Mouse (Mus musculus): ENCODE data around the gene Hes3.

Gene Hes3

GRCm38 (mm10) chr4:152281601-152282000, 9.9 kb downstream of the Hes3 start:
- no peak for DNase-seq (ENCODE audit: low read depth, low spot score)

GRCm38 (mm10) chr4:152278986-152279385, 12.5 kb downstream of the Hes3 start:
- DNase-seq (ENCODE audit: low read depth, low spot score), result no peak

GRCm38 (mm10) chr4:152277916-152278315, 13.5 kb downstream of the Hes3 start:
- no peak for DNase-seq (ENCODE audit: low read depth, low spot score)

- no peak for DNase-seq (ENCODE audit: low read depth, low spot score)
Measured at GRCm38 (mm10) chr4:152276389-152277347, 14.8 kb downstream of the Hes3 start.

- no peak for DNase-seq (ENCODE audit: low read depth, low spot score)
Measured at GRCm38 (mm10) chr4:152274681-152275131, 16.8 kb downstream of the Hes3 start.

GRCm38 (mm10) chr4:152273621-152274236, 17.7 kb downstream of the Hes3 start, which contains the start of gene Gpr153:
TSS of gene Gpr153 (plus strand) at chr4:152274232.
- DNase-seq (ENCODE audit: low read depth, low spot score), result no peak

- no peak for DNase-seq (ENCODE audit: low read depth, low spot score)
Measured at GRCm38 (mm10) chr4:152273191-152273590, 18.3 kb downstream of the Hes3 start.

GRCm38 (mm10) chr4:152272449-152273049, 18.9 kb downstream of the Hes3 start:
- no peak for DNase-seq (ENCODE audit: low read depth, low spot score)

GRCm38 (mm10) chr4:152272006-152272405, 19.5 kb downstream of the Hes3 start:
- no peak for DNase-seq (ENCODE audit: low read depth, low spot score)

GRCm38 (mm10) chr4:152271334-152271733, 20.1 kb downstream of the Hes3 start:
- no peak for DNase-seq (ENCODE audit: low read depth, low spot score)

- no peak for DNase-seq (ENCODE audit: low read depth, low spot score)
Measured at GRCm38 (mm10) chr4:152270599-152270998, 20.9 kb downstream of the Hes3 start.

- no peak for DNase-seq (ENCODE audit: low read depth, low spot score)
Measured at GRCm38 (mm10) chr4:152269967-152270366, 21.5 kb downstream of the Hes3 start.

- DNase-seq (ENCODE audit: low read depth, low spot score), result no peak
Measured at GRCm38 (mm10) chr4:152267748-152268369, 23.6 kb downstream of the Hes3 start.

- DNase-seq (ENCODE audit: low read depth, low spot score), result no peak
Measured at GRCm38 (mm10) chr4:152266236-152266895, 25.1 kb downstream of the Hes3 start.

GRCm38 (mm10) chr4:152265791-152266190, 25.7 kb downstream of the Hes3 start:
- no peak for DNase-seq (ENCODE audit: low read depth, low spot score)

- DNase-seq (ENCODE audit: low read depth, low spot score), result no peak
Measured at GRCm38 (mm10) chr4:152264867-152265568, 26.4 kb downstream of the Hes3 start.

- no peak for DNase-seq (ENCODE audit: low read depth, low spot score)
Measured at GRCm38 (mm10) chr4:152264177-152264530, 27.3 kb downstream of the Hes3 start.

- DNase-seq (ENCODE audit: low read depth, low spot score), result peak; percentile 49
Measured at GRCm38 (mm10) chr4:152263512-152264176, 27.8 kb downstream of the Hes3 start.

GRCm38 (mm10) chr4:152263089-152263488, 28.4 kb downstream of the Hes3 start:
- no peak for DNase-seq (ENCODE audit: low read depth, low spot score)

- no peak for DNase-seq (ENCODE audit: low read depth, low spot score)
Measured at GRCm38 (mm10) chr4:152262187-152262586, 29.3 kb downstream of the Hes3 start.

Measured in WW6 (cell line).